Mouse (Mus musculus) CD4-positive helper T cell, adult 2 months (primary cell): ENCODE data around the gene Sae1.

Experiments
- DNase-seq: peaks from one replicate; pipeline ENCODE4 v3.0.0-alpha.2; 2012; ENCODE audit warnings: low read depth, missing footprints, low spot score

Sae1 gene

GRCm38 (mm10) chr7:16387160-16388041 lies at the start of gene Sae1:
Gene Sae1, minus strand, starts transcription at chr7:16387806.
- DNase-seq = peak; percentile 96

GRCm38 (mm10) chr7:16435088-16435487 lies 47.5 kb upstream of the Sae1 start:
- DNase-seq = no peak

- DNase-seq = no peak
These were observed 45.9 kb upstream of the Sae1 start for GRCm38 (mm10) chr7:16433352-16433971.

- peak; percentile 57 for DNase-seq
These were observed 38.6 kb upstream of the Sae1 start for GRCm38 (mm10) chr7:16426129-16426729.

- DNase-seq = no peak
These were observed 38.1 kb upstream of the Sae1 start for GRCm38 (mm10) chr7:16425721-16426120.

GRCm38 (mm10) chr7:16423731-16424130 lies 36.1 kb upstream of the Sae1 start:
- DNase-seq = no peak

GRCm38 (mm10) chr7:16422222-16422856 lies 34.7 kb upstream of the Sae1 start:
- DNase-seq = no peak

- no peak for DNase-seq
These were observed 33.0 kb upstream of the Sae1 start for GRCm38 (mm10) chr7:16420493-16421118.

GRCm38 (mm10) chr7:16418713-16419112 lies 31.1 kb upstream of the Sae1 start:
- DNase-seq = no peak

GRCm38 (mm10) chr7:16417141-16417771 lies 29.6 kb upstream of the Sae1 start:
- no peak for DNase-seq

GRCm38 (mm10) chr7:16415426-16415825 lies 27.8 kb upstream of the Sae1 start:
- DNase-seq = no peak

GRCm38 (mm10) chr7:16412930-16413329 lies 25.3 kb upstream of the Sae1 start:
- no peak for DNase-seq

GRCm38 (mm10) chr7:16412220-16412896 lies 24.8 kb upstream of the Sae1 start:
- no peak for DNase-seq

- no peak for DNase-seq
These were observed 23.5 kb upstream of the Sae1 start for GRCm38 (mm10) chr7:16411100-16411499.

GRCm38 (mm10) chr7:16406978-16407377 lies 19.4 kb upstream of the Sae1 start:
- no peak for DNase-seq

GRCm38 (mm10) chr7:16405516-16406351 lies 18.1 kb upstream of the Sae1 start:
- DNase-seq = peak; percentile 84

GRCm38 (mm10) chr7:16405073-16405455 lies 17.5 kb upstream of the Sae1 start:
- no peak for DNase-seq

GRCm38 (mm10) chr7:16404315-16405072 lies 16.9 kb upstream of the Sae1 start:
- DNase-seq = no peak
